Mouse (Mus musculus) cerebral cortex, adult 2 months (tissue): ENCODE results near the gene Aifm3.

Source experiments
- WGBS: fragments of 180-500 bp; shearing (Covaris S2); methylation state at CpG from one replicate; pipeline ENCODE4 v1.1.7; 2018; 5-methylcytosine and 5-hydroxymethylcytosine counted together

Aifm3 gene

GRCm38 (mm10) chr16:17556180-17556579 is 66.8 kb downstream of the Aifm3 start:
- 86% methylated on average over 4 of the region's 4 CpGs for WGBS

- 39% methylated on average over 4 of the region's 4 CpGs for WGBS
These were observed 67.5 kb downstream of the Aifm3 start for GRCm38 (mm10) chr16:17556907-17557306.
